ENCODE assay signal across 27 mouse cellular contexts in genomic region chr1:177335961-177336360, GRCm38 (mm10).
"Had no signal": no experiment of that assay in that cellular context is flagged by ENCODE, and none has a peak within 500 bp of the region (broad histone marks: within the 10 kb centered on the region; RNA-seq: fewer than 3 reads in every experiment).

No protein-coding gene starts in this region.

- H3K27me3 ChIP-seq: embryonic facial prominence, embryonic 12.5 days; embryonic facial prominence, embryonic 13.5 days; embryonic facial prominence, embryonic 15.5 days; forebrain, embryonic 12.5 days; forebrain, embryonic 13.5 days; forebrain, embryonic 15.5 days had no signal

- H3K4me3 ChIP-seq: embryonic facial prominence, embryonic 10.5 days; embryonic facial prominence, embryonic 12.5 days; embryonic facial prominence, embryonic 13.5 days; embryonic facial prominence, embryonic 15.5 days; erythroblast, embryonic 14.5 days; forebrain, embryonic 10.5 days; forebrain, embryonic 12.5 days; forebrain, embryonic 13.5 days; forebrain, embryonic 15.5 days; gastrocnemius, adult 2 months; heart, adult 2 months had no signal

- H3K9ac ChIP-seq: embryonic facial prominence, embryonic 12.5 days; embryonic facial prominence, embryonic 13.5 days; embryonic facial prominence, embryonic 15.5 days; forebrain, embryonic 12.5 days; forebrain, embryonic 13.5 days; forebrain, embryonic 15.5 days; forebrain, postnatal 0 days had no signal

- DNase-seq: cerebellum, adult 8-10 months; cerebellum, adult 9-10 months; cerebellum, adult 9-11 months; cerebellum, postnatal 10 days; cerebellum, postnatal 14 days; cerebellum, postnatal 25 days; cerebellum, postnatal 36 days; embryo, embryonic 11 days; forebrain, postnatal 0 days; gastrocnemius, adult 2 months; gastrocnemius, postnatal 10 days; gastrocnemius, postnatal 14 days; gastrocnemius, postnatal 25 days; gastrocnemius, postnatal 36 days; heart, adult 18-20 months; heart, adult 2 months had no signal

- H3K27ac ChIP-seq: embryonic facial prominence, embryonic 10.5 days; embryonic facial prominence, embryonic 12.5 days; embryonic facial prominence, embryonic 13.5 days; embryonic facial prominence, embryonic 15.5 days; forebrain, embryonic 10.5 days; forebrain, embryonic 12.5 days; forebrain, embryonic 13.5 days; forebrain, embryonic 15.5 days; gastrocnemius, adult 2 months; heart, adult 2 months had no signal

- H3K9me3 ChIP-seq: embryonic facial prominence, embryonic 10.5 days; embryonic facial prominence, embryonic 12.5 days; embryonic facial prominence, embryonic 13.5 days; embryonic facial prominence, embryonic 15.5 days; forebrain, embryonic 10.5 days; forebrain, embryonic 12.5 days; forebrain, embryonic 13.5 days; forebrain, embryonic 15.5 days had no signal

- H3K4me1 ChIP-seq: embryonic facial prominence, embryonic 15.5 days had no signal

- H3K4me2 ChIP-seq: embryonic facial prominence, embryonic 12.5 days; embryonic facial prominence, embryonic 13.5 days; embryonic facial prominence, embryonic 15.5 days; forebrain, embryonic 12.5 days; forebrain, embryonic 13.5 days; forebrain, embryonic 15.5 days had no signal

- H3K36me3 ChIP-seq: embryonic facial prominence, embryonic 10.5 days; embryonic facial prominence, embryonic 12.5 days; embryonic facial prominence, embryonic 13.5 days; embryonic facial prominence, embryonic 15.5 days; forebrain, embryonic 10.5 days; forebrain, embryonic 12.5 days; forebrain, embryonic 15.5 days had no signal

- ATAC-seq: forebrain, embryonic 13.5 days; forebrain, embryonic 14.5 days; forebrain, embryonic 15.5 days; forebrain, embryonic 16.5 days; forebrain, postnatal 0 days had no signal
